Mouse (Mus musculus) regulatory T cell (primary cell): Measurements from ENCODE around the gene Olfr1138.

Experiments used
- in situ Hi-C: fragments of 300-600 bp; cut with MboI, MseI; formaldehyde crosslinking; loops from one replicate; pipeline ENCODE4 v1.15.1; 2025; ENCODE audit warnings: high pct_unique_total_duplicates

The Olfr1138 gene

DNA sequence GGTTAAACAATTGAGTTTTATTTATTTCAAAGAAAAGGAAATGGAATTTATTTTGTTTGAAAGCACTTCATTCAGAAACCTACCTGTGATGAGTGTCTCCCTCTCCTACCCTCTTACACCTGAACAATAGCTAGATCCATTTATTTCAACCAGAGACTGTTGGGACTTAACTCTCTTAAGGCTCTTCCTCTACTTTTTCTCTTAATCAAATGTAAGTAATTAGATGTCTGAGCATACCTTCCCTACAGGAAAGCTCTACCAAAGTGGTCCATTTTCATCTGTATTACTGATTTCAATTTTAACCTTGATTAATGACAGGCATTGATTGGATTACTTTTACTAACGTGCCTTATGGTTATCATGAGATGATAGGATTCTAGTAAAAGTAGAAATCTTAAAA, at the start of gene Olfr1138:
Olfr1138 (minus strand) TSS at position 101 of the 400 bp plus-strand sequence.
- in situ Hi-C loops: no loop called here

DNA sequence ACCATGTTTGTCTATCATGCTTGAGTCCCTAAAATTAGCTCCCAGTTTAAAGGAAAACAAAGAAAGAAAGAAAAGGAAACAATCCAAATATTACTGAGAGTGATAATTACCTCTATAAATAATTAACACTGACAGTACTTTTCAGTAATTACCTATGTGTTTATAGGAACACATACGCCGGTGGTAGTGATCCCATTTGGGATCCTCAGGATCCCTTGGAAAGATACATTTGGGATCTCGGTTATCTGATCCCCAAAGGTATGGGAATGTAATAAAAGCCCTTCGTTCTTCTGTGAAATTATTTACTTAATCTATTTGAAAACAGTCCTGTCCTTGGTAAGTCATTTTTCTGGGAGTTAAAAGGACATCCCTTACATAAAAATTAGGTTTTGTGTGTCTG, 39.4 kb upstream of the Olfr1138 start, which contains the start of gene Olfr152:
Olfr152 (plus strand) TSS at position 301 of the 400 bp plus-strand sequence.
- in situ Hi-C loops: no loop called here

DNA sequence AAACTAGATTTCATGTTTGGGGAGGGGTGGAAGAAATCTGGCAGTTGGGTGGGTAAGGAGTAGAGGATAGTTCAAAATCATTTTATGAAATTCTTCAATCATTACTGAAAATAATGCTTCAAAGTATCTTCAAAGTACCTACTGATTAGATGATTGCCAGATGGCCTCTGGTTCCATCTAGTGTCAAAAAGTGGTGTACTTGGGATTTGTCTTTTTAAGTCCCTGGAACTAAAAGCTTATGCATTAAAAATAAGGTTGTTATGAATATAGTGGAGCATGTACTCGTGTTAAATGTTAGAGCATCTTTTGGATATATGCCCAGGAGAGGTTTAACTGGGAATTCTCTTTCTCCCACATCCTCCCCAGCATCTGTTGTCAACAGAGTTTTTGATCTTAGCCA, 36.4 kb upstream of the Olfr1138 start:
- in situ Hi-C loops: no loop called here

DNA sequence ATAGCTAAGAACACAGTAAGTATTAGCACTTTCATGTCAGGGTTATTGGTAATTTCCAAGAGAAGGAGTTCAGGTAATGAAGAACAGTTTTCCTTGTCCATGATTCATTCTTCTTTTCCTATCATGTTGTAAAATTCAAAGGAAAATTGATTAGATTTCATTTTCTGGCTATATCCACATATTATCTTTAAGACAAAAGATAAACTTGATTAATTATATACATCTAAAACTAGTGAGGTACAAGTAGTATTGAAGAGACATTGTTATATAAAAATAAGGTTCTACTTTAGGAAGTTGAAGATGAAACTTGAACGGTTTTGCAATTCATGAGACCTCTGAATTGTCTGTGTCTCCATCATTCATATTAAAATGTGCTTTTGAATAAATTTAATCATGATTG, 14.1 kb upstream of the Olfr1138 start, which contains the start of gene Olfr1141:
Olfr1141 (minus strand) TSS at position 101 of the 400 bp plus-strand sequence.
- in situ Hi-C loops: no loop called here

DNA sequence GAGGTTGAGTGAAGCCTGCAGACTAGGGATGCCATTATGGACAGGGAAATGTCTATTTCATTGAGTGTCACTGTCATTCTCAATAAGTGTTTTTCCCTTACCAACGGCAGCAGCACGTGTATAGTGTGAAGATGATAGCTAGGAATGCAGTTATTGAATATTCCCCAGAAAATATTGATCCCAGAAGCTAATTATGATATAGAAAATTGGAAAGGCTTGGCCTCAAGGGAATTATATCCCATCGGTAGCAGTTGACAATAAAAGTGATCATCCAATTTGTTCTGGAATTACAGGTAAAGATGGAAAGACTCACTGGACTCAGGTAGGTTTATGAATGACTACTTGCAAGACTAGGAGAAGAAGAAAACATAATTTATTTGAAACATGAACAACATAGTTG, 3.7 kb upstream of the Olfr1138 start, which contains the start of gene Olfr1140:
Olfr1140 (plus strand) TSS at position 301 of the 400 bp plus-strand sequence.
- in situ Hi-C loops: no loop called here

DNA sequence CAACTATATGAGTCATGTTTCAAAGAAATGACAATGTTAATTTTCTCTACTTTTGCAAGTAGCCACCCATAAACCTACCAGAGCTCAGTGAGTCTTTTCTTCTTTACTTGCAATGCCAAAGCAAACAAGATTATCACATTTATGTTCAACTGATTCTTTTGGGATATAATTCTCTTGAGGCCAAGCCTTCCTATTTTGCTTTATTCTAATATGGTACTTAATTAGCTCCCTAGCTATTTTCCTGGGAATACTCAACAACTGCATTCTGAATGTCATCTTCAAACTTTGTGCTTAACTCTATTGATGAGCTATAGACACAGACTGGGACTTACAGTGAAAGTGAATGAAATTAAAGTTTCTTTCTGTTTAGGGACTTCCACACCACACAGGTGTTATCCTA, 26.7 kb downstream of the Olfr1138 start, which contains the start of gene Olfr1137:
Olfr1137 (minus strand) TSS at position 101 of the 400 bp plus-strand sequence.
- in situ Hi-C loops: no loop called here

DNA sequence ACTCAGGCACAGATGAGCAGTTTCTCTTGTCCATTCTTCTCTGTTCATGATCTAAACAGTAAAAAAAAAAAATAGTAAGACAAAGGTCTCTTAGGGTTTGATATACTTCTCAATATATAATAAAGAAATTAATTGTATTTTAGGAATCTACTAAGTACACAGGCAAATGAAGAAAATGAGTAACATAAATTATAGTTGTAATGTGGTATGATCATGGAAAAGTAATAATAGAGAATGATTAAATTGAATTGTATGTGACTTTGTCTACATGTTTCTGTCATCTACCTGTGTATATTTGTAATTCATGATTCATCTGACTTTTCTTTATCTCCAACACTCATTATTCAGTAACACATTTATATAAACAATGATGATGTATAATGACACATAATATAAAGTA, 45.9 kb downstream of the Olfr1138 start, which contains the start of gene Olfr1136:
Olfr1136 (minus strand) TSS at position 101 of the 400 bp plus-strand sequence.
- in situ Hi-C loops: no loop called here
